Mouse (Mus musculus) left cerebral cortex, adult 11 months (tissue): Measurements from ENCODE around the gene Umad1.
A peak's percentile ranks its signal among the peaks of the same experiment; 100 is the strongest.

Experiments
- DNase-seq: peaks from one replicate; pipeline ENCODE4 v3.0.0; 2022; ENCODE audit warnings: low spot score

The Umad1 gene

DNA sequence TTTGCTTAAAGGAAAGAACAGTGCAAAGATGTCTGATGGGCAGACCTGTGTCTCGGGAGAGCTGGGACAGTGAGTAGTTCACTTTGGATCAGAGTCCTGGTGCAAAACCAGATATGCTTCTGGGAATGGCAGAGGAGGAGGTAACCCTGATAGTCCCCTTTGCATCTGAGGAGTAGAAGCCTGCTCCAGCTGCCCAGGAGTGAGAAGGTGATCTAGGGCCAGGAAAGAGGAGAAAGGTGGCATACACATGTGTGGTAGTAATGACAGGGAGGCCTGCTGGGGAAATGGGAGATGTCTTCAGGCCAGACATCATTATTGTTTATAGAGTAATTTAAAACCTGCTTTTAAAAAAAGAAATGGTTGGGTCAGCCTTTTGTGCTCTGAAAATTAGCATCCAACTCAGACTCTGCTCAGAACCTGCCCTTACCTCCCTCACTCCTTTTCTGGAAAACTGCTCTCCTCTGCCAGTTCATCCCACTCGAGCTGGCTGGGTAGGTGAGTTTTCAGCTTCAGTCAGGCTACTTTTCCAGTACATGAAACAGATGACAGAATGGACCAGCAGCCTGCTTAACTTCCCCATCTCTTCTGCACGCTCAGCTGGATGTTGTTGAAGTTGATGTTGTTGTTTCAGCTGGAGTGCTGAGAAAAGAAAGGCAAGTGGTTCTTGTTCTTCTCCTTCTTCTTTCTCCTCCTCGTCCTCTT, 160.5 kb downstream of the Umad1 start:
- no peak for DNase-seq

- no peak for DNase-seq
Observed at GRCm38 (mm10) chr6:8420187-8420503, 161.1 kb downstream of the Umad1 start.

GRCm38 (mm10) chr6:8421421-8421820, 162.3 kb downstream of the Umad1 start:
- DNase-seq = no peak

DNA sequence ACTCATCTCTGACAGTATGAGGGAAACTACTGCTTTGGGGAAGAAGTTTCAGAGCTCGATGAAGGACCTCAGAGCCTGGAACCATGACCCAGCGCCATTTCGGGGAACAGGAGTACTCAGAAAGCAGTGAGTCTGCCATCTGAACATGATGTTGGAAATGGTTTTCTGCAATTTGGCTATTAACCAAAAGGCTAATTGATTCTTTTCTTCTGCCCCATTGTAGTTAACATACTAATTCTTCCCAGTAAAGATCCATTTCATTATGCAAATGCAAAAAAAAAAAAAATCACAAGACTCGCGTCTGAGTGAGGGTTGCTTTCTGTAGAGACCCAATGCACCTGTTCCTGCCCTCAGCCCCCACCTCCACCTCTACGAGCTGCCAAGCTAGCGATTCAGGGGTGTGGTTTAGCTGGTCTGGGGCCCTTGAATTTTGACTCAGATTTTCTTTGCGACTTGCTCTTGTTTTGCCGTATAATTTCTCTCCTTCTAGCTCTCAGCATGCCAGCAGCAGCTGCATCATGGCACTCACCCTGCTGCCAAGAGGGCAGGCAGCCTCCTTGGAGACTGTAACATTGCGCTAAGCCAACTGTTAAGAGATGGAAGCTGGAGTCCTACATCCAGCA, 163.0 kb downstream of the Umad1 start:
- no peak for DNase-seq

- no peak for DNase-seq
Observed at GRCm38 (mm10) chr6:8423142-8423541, 164.1 kb downstream of the Umad1 start.

DNA sequence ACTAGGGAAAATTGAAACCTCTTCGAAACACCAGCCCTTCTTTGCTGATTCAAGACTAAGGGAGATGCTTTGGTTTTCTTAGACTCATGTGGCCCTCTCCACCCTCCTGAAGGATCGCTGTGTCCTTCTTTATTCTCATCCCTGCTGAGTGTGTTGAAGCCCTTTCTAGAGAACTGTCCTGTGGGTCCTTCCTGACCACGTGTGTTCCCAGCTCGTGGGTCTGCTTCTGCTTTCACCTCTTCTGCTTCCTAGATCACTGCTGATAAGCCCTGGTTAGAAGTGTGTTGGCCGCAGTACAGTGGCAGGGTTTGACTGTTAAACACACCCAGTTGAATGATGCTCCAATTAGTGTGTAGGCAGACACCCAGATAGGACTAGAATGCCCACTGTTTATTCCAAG, 168.6 kb downstream of the Umad1 start:
- no peak for DNase-seq

GRCm38 (mm10) chr6:8430610-8431234, 171.6 kb downstream of the Umad1 start:
- no peak for DNase-seq

- DNase-seq = no peak
Observed at GRCm38 (mm10) chr6:8433179-8433578, 174.1 kb downstream of the Umad1 start.

DNA sequence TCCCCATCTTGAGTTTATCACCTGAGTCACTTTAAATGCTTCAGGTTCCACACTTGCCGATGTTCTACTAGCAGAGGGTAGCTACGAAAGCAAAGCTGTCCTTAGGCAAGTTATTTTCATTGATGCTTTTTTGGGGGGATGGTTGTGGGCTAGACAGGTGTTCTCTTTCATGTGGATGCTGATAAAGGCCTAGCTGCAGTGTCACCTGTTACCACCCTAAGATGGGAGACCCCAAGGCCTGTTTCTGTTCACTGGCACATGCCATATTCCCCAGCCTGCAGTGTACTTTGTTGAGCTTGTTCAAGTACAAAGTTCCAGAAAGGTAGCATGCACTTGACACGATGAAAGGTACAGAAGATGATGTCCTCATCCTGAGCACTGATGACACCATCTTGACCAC, 178.8 kb downstream of the Umad1 start:
- DNase-seq = no peak

- DNase-seq = no peak
Observed at GRCm38 (mm10) chr6:8441814-8442213, 182.7 kb downstream of the Umad1 start.

DNA sequence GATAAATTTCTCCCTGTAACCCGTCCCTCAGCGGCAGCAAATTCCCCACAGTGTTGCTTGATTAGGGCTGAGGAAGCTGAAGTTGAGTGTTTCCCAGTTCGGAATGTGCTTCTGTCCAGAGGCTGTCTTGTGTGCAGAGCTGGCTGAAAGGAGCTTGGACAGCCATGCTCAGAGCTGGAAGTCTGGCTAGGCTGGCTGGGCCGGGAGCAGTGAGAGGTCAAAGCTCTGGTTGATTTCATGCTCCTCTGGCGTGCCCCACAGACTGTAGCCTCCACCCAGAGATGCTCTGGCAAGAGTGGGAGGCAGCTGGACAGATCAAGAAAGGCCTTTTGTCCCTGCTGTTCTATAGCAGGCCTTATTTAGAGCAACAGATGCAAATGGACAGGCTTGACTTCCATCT, 187.7 kb downstream of the Umad1 start:
- peak; percentile 39 for DNase-seq

DNA sequence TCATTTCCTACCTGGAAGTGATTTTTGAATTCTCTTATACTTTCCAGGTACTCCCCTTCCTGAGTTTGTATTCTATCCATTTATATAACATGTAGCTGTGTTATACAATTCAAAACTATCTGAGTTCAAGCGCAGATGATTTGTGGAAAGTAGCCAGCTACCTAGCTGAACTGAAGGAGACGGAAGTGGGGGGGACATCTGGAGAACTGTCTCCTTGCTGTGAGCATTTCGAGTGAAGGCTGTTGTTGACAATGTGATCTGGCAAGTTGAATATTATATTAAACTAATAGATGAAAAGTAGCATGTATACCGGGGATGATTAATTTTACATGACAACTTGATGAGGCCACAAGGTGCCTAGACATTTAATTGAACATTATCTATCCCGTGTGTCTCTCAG, 196.5 kb downstream of the Umad1 start:
- DNase-seq = no peak

DNA sequence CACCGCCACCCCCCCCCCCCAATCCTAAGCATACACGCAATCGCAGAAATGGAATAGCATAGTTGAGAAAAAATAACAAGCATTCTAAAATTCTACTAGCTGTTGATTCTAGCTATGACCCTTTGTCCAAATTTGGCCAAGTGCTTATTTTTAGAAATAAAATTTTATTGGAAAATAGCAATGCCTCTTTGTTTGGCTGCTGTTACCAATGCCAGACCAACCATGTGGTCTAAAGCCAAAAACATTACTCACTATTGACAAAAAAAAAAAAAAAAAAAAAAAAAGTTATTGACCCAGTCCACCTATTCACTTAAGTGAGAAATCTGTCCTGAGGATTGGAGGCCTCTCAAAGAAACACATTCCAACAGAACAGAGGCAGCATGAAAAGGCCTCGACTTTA, 199.5 kb downstream of the Umad1 start:
- DNase-seq = no peak

DNA sequence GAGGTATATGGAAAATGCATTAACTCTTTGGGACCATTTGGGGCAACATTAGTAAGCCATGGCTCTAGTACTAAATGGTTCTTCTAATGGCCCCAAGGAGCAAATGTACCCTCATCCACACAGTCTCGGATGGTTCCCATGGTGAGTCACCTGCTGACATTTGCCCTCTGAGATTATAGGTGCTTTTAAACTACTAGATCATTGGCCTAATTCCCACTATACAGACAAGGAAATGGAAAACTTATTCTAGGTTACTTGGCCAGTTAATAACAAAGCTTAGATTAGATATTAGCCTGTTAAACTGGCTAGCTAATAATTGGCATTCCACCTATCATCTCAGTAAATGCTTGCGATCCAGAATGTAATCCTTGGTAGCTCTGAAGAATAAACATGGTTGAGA, 203.4 kb downstream of the Umad1 start:
- no peak for DNase-seq

DNA sequence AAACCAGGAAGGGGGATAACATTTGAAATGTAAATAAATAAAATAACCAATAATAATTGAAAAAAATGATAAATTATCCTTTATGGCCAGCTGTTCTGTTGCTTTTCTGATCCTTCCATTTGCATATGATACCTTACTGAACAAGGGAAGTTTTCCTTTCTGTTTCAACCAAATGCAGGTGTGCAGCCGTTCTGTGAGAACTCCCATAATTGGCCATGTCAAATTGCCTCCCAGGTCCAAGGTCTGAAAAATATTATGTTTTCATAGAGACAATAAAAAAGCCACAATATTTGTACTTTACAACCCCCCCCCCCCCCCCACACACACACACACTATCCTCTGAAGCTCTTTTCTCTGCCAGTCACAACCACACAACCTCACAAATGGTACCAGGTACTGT, 206.3 kb downstream of the Umad1 start:
- no peak for DNase-seq

GRCm38 (mm10) chr6:8465985-8466384, 206.9 kb downstream of the Umad1 start:
- no peak for DNase-seq

DNA sequence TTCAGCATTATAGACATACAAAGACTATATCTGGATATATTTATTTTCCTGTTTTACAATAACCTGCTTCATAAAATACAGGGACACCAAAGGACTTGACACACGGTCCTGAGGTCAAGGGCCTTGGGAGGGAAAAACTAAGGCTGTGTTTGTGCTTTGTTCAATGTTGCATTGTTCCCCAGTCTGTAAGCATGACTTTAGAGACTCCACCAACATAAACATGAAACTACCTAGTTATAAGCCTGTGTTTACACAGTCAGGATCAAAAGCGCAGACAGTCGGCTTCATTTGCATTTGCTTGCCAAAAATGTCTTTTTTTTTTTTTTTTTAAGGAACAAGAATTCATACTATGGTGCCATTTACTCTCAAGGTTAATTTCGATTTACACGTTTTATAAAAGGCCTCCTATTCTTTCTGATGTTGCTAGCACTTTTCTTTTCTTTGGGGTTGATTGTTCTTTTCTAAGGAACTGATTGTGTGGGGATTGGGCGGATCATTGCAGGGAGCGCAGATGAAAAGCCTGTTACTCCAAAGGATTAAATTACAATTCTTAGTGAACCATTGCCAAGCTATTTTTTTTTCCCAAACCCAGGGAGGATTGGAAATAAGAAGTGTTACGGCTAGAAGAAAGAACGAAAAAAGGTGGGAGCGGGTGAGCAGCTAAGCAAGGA, 208.7 kb downstream of the Umad1 start:
- DNase-seq = no peak

DNA sequence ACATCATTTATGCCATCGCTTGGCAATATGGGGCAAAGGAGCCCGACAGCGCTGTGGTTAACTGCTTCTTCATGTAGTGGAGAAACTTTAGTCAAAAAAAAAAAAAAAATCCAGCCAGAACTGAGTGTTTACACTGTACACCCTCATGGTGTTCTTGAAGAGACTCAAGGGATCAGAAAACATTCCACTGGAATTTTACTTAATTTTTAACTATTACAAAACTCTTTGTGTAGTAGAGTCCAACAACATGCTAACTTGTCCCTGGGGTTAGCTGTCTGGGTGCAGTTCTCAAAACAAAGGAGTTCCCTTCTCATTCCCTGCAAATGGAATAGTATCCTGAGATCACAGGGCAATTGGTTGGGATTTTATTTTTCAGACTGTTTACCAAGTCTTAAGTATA, 210.8 kb downstream of the Umad1 start:
- no peak for DNase-seq

DNA sequence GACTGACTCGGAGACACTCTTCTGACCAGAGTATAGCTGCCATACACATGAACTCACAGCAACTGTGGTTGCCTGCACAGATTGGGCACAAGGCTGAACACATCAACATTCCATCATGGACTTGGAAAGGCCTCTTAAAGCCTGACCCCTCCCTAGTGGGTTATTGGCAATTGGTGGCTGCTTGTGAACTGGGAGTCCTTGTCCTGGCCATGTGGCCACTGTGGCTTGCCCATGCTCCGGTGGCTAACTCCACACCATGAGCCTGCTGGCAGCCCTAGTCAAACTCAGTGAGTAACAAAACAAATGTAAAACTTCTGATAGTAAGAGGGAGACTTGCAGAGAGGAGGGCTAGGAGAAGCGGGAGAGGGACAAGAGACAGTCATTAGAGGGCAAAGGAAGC, 213.0 kb downstream of the Umad1 start:
- DNase-seq = no peak

DNA sequence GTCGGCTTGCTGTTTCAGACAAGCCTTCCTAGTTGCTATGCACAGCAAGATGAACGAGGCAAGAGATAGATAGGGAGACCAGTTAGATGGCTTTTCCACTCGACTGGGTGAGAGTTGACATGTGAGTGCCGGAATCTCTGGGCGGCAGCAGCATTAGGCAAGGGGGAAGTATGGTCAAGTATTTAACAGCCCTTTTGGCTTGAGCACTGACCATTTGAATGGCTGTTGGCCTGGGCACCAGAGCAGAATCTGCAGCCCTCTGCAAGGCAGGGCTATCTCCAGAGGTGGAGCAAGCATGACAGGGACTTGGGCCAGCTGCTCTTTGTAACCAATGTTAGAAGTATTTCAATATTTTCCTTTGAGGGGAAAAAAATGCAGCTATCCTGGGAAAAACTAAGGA, 213.8 kb downstream of the Umad1 start:
- no peak for DNase-seq

DNA sequence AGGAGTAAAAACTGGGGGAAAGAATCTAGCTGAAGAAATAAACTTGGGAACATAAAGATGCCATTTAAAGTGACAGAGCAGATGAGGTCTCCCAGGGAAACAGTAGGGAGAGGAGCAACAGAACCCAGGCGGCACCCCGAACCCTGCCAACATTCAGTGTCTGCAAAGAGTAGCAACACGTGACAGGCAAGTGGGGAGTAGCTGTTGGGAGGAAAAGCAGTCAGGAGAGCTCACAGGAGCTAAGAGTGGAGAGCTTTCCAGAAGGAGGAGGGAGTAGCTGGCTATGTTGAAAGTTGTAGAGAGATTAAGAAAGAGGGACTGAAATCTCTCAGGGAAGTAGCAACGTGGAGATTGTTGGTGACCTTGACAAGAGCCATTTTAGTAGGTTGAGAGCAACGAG, 214.4 kb downstream of the Umad1 start:
- no peak for DNase-seq

- DNase-seq = no peak
Observed at GRCm38 (mm10) chr6:8474316-8474715, 215.2 kb downstream of the Umad1 start.

DNA sequence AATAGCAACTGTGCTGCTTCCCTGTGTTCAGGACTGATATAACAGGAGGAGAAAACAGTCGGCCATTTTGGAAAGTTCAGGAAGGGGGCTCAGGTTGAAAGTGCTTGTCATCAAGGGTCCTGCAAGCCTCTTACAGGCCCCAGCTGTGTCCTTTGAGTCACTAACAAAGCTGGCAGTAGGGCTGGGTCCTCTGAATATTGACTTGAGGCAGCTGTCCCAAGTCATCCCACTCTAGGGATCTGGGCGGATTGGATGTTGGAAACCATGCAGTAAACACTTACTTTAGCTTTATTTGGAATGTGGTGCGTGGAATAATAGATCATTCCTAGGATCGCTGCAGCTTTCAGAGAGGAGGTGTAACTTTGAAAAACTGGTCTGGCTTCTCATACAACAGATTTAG, 215.7 kb downstream of the Umad1 start:
- DNase-seq = no peak
